Mouse (Mus musculus) lung, postnatal 0 days (tissue): ENCODE results near the gene E2f2. TPM values are rescaled to one million over a fixed set of nuclear protein-coding genes. Genes with fewer than 3 reads are reported as not detected.

Experiments used
- ATAC-seq: fragments of 200-750 bp; cut with Nextera tagmentation; 2 replicates; pipeline ENCODE4 v1.8.0; 2017; ENCODE audit warnings: moderate library complexity
- DNase-seq: peaks from one replicate; pipeline ENCODE4 v3.0.0-alpha.2; 2016; ENCODE audit warnings: low spot score
- H3K27ac ChIP-seq: fragments of 300-500 bp; sonication (generic); 2 replicates; pipeline ENCODE4 v1.5.1; 2014; ENCODE audit warnings: antibody characterized with exemption, mild to moderate bottlenecking, low read length, mixed read lengths
- H3K27me3 ChIP-seq: fragments of 300-500 bp; sonication (generic); replicated peaks from 2 replicates; pipeline ENCODE4 v1.6.1; 2014; ENCODE audit warnings: low read length, mixed read lengths; ENCODE audit not compliant: insufficient read depth
- H3K36me3 ChIP-seq: fragments of 300-500 bp; sonication (generic); 2 replicates; pipeline ENCODE4 v1.6.1; 2014; ENCODE audit warnings: low read length, mixed read lengths; ENCODE audit not compliant: insufficient read depth
- H3K4me1 ChIP-seq: fragments of 300-500 bp; sonication (generic); 2 replicates; pipeline ENCODE4 v1.6.1; 2014; ENCODE audit warnings: antibody characterized with exemption, low read depth, low read length, mixed read lengths; ENCODE audit not compliant: insufficient read depth
- H3K4me2 ChIP-seq: fragments of 300-500 bp; sonication (generic); replicated peaks from 2 replicates; pipeline ENCODE4 v1.6.1; 2014; ENCODE audit warnings: low read depth, mild to moderate bottlenecking, low read length, moderate library complexity, mixed read lengths
- H3K4me3 ChIP-seq: fragments of 300-500 bp; sonication (generic); 2 replicates; pipeline ENCODE4 v1.5.1; 2014; ENCODE audit warnings: low read depth, low read length
- H3K9ac ChIP-seq: fragments of 300-500 bp; sonication (generic); replicated peaks from 2 replicates; pipeline ENCODE4 v1.6.1; 2014; ENCODE audit warnings: low read depth, mild to moderate bottlenecking
- H3K9me3 ChIP-seq: fragments of 300-500 bp; sonication (generic); 2 replicates; pipeline ENCODE4 v1.6.1; 2016; ENCODE audit warnings: low read length, mixed read lengths
- CTCF ChIP-seq: IDR thresholded peaks from 2 replicates; pipeline ENCODE4 v1.5.1; 2016; ENCODE audit warnings: antibody characterized with exemption, mild to moderate bottlenecking
- EP300 ChIP-seq: IDR thresholded peaks from 2 replicates; pipeline ENCODE4 v1.6.1; 2016; ENCODE audit warnings: antibody characterized with exemption, mild to moderate bottlenecking, control low read depth
- WGBS: fragments of 180-500 bp; shearing (Covaris S2); extraction: QIAGEN DNeasy Blood & Tissue Kit; methylation state at CpG from one replicate; pipeline ENCODE4 v1.1.7; 2014; 5-methylcytosine and 5-hydroxymethylcytosine counted together
- polyA plus RNA-seq: library from polyadenylated mRNA; unstranded; fragments of >200 nt; fragmentation: Nextera tagmentation; extraction: Ambion mirVana; gene quantifications from 2 replicates; pipeline ENCODE4 v1.2.1, GENCODE M21; 2015

The E2f2 gene
- polyA plus RNA-seq, 1 experiment from 2014 or later = 19.1 TPM

GRCm38 (mm10) chr4:136224240-136224559, 52.0 kb downstream of the E2f2 start:
- H3K4me2 ChIP-seq = no peak overlapping the region
- DNase-seq (no peak), ATAC-seq (no peak)
- TF ChIP-seq CTCF = no peak
- TF ChIP-seq EP300 = no peak
- no peak overlapping the region for H3K4me3 ChIP-seq
- no peaks in the 10 kb centered on the region for H3K36me3 ChIP-seq
- no peaks in the 10 kb centered on the region for H3K27me3 ChIP-seq
- no peak overlapping the region for H3K9ac ChIP-seq
- no peak overlapping the region for H3K27ac ChIP-seq
- 47% methylated on average over 5 of the region's 5 CpGs for WGBS
- no peaks in the 10 kb centered on the region for H3K4me1 ChIP-seq
- H3K9me3 ChIP-seq = no peaks in the 10 kb centered on the region

- TF ChIP-seq EP300 = no peak
- no peak for TF ChIP-seq CTCF
- WGBS = 62% methylated on average over 23 of the region's 23 CpGs
- Histone ChIP-seq H3K4me1 (no peaks in the 10 kb centered on the region), H3K9ac (no peak overlapping the region), H3K4me2 (no peak overlapping the region), H3K9me3 (no peaks in the 10 kb centered on the region), H3K4me3 (no peak overlapping the region), H3K27ac (no peak overlapping the region), H3K36me3 (no peaks in the 10 kb centered on the region), H3K27me3 (no peaks in the 10 kb centered on the region)
- DNase-seq (no peak), ATAC-seq (no peak)
These were observed 52.7 kb downstream of the E2f2 start for GRCm38 (mm10) chr4:136224677-136225460.

DNA sequence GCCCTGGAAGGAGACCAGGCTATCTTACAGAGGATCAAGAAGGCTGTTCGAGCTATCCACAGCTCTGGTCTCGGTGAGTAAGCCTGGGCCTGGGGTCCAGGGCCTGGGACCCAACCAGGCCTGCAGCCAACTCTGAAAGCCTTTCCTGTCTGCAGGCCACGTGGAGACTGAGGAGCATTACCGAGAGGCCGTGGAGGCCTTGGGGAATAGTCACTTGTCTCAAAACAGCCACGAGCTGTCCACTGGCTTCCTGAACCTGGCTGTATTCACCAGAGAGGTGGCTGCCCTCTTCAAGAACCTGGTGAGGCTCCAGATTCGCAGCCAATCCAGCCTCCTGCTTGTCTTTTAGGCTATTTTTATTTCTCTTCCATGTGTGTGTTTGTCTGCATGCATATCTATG, 55.2 kb downstream of the E2f2 start:
- DNase-seq = no peak
- H3K9me3 ChIP-seq = no peaks in the 10 kb centered on the region
- no peak for TF ChIP-seq EP300
- TF ChIP-seq CTCF = no peak
- no peak overlapping the region for H3K9ac ChIP-seq
- no peaks in the 10 kb centered on the region for H3K36me3 ChIP-seq
- H3K27me3 ChIP-seq = no peaks in the 10 kb centered on the region
- H3K4me1 ChIP-seq = no peaks in the 10 kb centered on the region
- no peak overlapping the region for H3K4me3 ChIP-seq
- no peak overlapping the region for H3K4me2 ChIP-seq
- 70% methylated on average over 7 of the region's 7 CpGs for WGBS
- ATAC-seq = no peak
- no peak overlapping the region for H3K27ac ChIP-seq

DNA sequence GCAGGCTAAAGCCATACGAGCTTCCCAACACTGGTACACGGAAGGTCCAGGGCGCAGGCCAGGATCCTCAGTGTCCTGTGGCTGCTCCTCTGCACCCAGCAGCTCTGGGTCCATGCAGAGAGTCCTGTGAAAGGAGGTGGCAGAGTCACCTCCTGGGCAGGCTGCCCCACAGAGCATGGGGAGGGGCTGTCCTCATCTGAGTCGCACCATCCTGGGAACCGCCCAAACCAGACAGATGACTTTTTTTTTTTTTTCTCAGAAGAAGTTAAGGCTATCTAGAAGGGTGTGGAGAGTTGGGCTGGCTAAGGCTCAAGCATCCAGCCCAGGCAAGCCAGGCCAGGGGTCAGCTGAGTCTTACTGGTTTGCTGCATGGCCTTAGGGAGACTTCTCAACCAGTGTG, 56.4 kb downstream of the E2f2 start:
- H3K36me3 ChIP-seq = no peaks in the 10 kb centered on the region
- H3K9me3 ChIP-seq = no peaks in the 10 kb centered on the region
- H3K27me3 ChIP-seq = no peaks in the 10 kb centered on the region
- no peak overlapping the region for H3K4me2 ChIP-seq
- H3K27ac ChIP-seq = no peak overlapping the region
- H3K4me3 ChIP-seq = no peak overlapping the region
- H3K4me1 ChIP-seq = no peaks in the 10 kb centered on the region
- 54% methylated on average over 5 of the region's 5 CpGs for WGBS
- TF ChIP-seq CTCF = no peak
- no peak for TF ChIP-seq EP300
- H3K9ac ChIP-seq = no peak overlapping the region
- ATAC-seq = peak; percentile 75
- no peak for DNase-seq

GRCm38 (mm10) chr4:136238669-136239068, 66.5 kb downstream of the E2f2 start:
- no peak for ATAC-seq
- H3K4me2 ChIP-seq = no peak overlapping the region
- H3K4me1 ChIP-seq = no peaks in the 10 kb centered on the region
- no peak overlapping the region for H3K4me3 ChIP-seq
- TF ChIP-seq CTCF = no peak
- TF ChIP-seq EP300 = no peak
- WGBS = 37% methylated on average over 13 of the region's 13 CpGs
- H3K27me3 ChIP-seq = no peaks in the 10 kb centered on the region
- H3K27ac ChIP-seq = no peak overlapping the region
- no peaks in the 10 kb centered on the region for H3K9me3 ChIP-seq
- H3K9ac ChIP-seq = no peak overlapping the region
- DNase-seq = no peak
- no peaks in the 10 kb centered on the region; the same call in 1 of the 2 replicates for H3K36me3 ChIP-seq

- no peak overlapping the region for H3K9ac ChIP-seq
- TF ChIP-seq EP300 (no peak), CTCF (no peak)
- no peak overlapping the region for H3K27ac ChIP-seq
- H3K9me3 ChIP-seq = no peaks in the 10 kb centered on the region
- H3K36me3 ChIP-seq = no peaks in the 10 kb centered on the region; the same call in 1 of the 2 replicates
- no peaks in the 10 kb centered on the region for H3K27me3 ChIP-seq
- DNase-seq = no peak
- no peak for ATAC-seq
- no peak overlapping the region for H3K4me3 ChIP-seq
- H3K4me1 ChIP-seq = no peaks in the 10 kb centered on the region
- 63% methylated on average over 9 of the region's 9 CpGs for WGBS
- H3K4me2 ChIP-seq = no peak overlapping the region
These were observed 66.9 kb downstream of the E2f2 start for GRCm38 (mm10) chr4:136239111-136239510.

- no peak overlapping the region for H3K27ac ChIP-seq
- no peaks in the 10 kb centered on the region for H3K9me3 ChIP-seq
- TF ChIP-seq CTCF = peak; percentile 87
- no peak for TF ChIP-seq EP300
- no peak overlapping the region for H3K9ac ChIP-seq
- no peak overlapping the region for H3K4me3 ChIP-seq
- H3K36me3 ChIP-seq = no peaks in the 10 kb centered on the region; the same call in 1 of the 2 replicates
- DNase-seq (peak; percentile 81), ATAC-seq (peak; percentile 70)
- no peaks in the 10 kb centered on the region for H3K27me3 ChIP-seq
- H3K4me1 ChIP-seq = no peaks in the 10 kb centered on the region
- 21% methylated on average over 8 of the region's 8 CpGs for WGBS
- H3K4me2 ChIP-seq = no peak overlapping the region
These were observed 67.4 kb downstream of the E2f2 start for GRCm38 (mm10) chr4:136239622-136240021.
